Mouse (Mus musculus): ENCODE measurements around the gene Cyp2c55. TPM values are rescaled to one million over a fixed set of nuclear protein-coding genes. Genes with fewer than 3 reads are reported as not detected.

Gene Cyp2c55
- under 1 TPM; 0.16 to 0.40 TPM for total RNA-seq (2021)
- long read RNA-seq, experiment 1 = 0 reads
- long read RNA-seq, experiment 2 = 0 reads

- intact Hi-C loops (cut with DNase I) = no loop called here
- no peak within 1 kb of the TSS for H3K4me3 ChIP-seq
- no peak within 1 kb of the TSS for H3K27ac ChIP-seq
- no peak for DNase-seq (ENCODE audit: extremely low spot score in 1 of 2, low spot score in 2 of 2)
- TF ChIP-seq CTCF (IDR thresholded peaks at IDR 0.05) = no peak
These were observed at the start of gene Cyp2c55 for GRCm38 (mm10) chr19:39006715-39007114. Gene Cyp2c55 (plus strand): TSS chr19:39007019.

- Histone ChIP-seq H3K4me3 (no peak overlapping the region), H3K27ac (no peak overlapping the region)
- intact Hi-C loops (cut with DNase I) = no loop called here
- TF ChIP-seq CTCF (IDR thresholded peaks at IDR 0.05) = no peak
- DNase-seq (ENCODE audit: extremely low spot score in 1 of 2, low spot score in 2 of 2) = no peak
These were observed 36.1 kb upstream of the Cyp2c55 start for GRCm38 (mm10) chr19:38970741-38971140.

- DNase-seq (ENCODE audit: extremely low spot score in 1 of 2, low spot score in 2 of 2) = no peak
- Histone ChIP-seq H3K4me3 (no peak overlapping the region), H3K27ac (no peak overlapping the region)
- intact Hi-C loops (cut with DNase I) = no loop called here
- TF ChIP-seq CTCF (IDR thresholded peaks at IDR 0.05) = no peak
These were observed 34.2 kb upstream of the Cyp2c55 start for GRCm38 (mm10) chr19:38972581-38972980.

DNA sequence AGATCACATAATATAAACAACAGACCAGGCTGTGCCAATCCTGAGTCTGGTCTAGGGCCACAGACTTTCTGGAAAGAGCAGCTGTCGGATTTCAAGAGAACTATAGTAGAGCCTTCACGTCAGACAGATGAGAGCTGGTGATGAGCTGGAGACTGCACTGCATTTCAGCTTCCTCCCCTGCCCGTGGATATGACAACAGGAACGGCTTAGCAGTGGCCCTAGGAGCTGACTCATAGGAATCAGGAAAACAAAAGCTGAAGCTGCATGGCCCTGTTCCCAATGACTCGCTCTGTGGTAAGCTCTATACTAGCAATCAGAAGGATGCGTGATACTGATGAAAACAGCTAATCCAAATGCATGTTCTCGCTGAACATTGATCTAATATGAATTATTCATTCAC is 33.2 kb upstream of the Cyp2c55 start:
- intact Hi-C loops (cut with DNase I) = no loop called here
- no peak for TF ChIP-seq CTCF (IDR thresholded peaks at IDR 0.05)
- DNase-seq (ENCODE audit: extremely low spot score in 1 of 2, low spot score in 2 of 2) = no peak

GRCm38 (mm10) chr19:38976269-38976668 is 30.6 kb upstream of the Cyp2c55 start:
- intact Hi-C loops (cut with DNase I) = no loop called here
- Histone ChIP-seq H3K4me3 (no peak overlapping the region), H3K27ac (no peak overlapping the region)
- no peak for DNase-seq (ENCODE audit: extremely low spot score in 1 of 2, low spot score in 2 of 2)
- TF ChIP-seq CTCF (IDR thresholded peaks at IDR 0.05) = no peak

More for the DNA sequence above, 33.2 kb upstream of the Cyp2c55 start:
- Histone ChIP-seq H3K27ac (no peak overlapping the region), H3K4me3 (no peak overlapping the region)

DNA sequence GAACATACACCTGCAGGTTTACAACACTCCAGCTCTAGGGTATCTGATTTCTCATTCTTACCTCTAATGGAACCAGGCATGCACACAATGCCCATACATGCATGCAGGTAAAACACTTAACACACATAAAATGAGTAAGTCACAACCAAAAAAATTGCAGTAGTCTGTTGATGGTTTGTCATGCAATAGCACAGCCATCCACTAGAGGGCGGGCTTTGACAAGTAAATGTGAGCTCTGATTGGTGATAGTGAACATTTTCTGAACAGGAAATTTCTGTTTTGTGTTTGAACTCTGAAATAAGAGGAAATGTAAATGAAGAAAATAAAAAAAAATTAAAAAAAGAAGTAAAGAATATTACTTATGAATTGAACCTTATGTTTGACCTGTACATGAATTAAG is 24.9 kb upstream of the Cyp2c55 start:
- DNase-seq (ENCODE audit: extremely low spot score in 1 of 2, low spot score in 2 of 2) = peak; percentile 61 to 76
- no peak overlapping the region for H3K4me3 ChIP-seq
- peak; percentile 90 for TF ChIP-seq CTCF (IDR thresholded peaks at IDR 0.05)
- intact Hi-C loops (cut with DNase I) = loop anchor here (1.0 to 10.0 kb wide), 4 partner anchors 953 to 1563 kb away; no protein-coding TSS in a partner anchor
- H3K27ac ChIP-seq = no peak overlapping the region

DNA sequence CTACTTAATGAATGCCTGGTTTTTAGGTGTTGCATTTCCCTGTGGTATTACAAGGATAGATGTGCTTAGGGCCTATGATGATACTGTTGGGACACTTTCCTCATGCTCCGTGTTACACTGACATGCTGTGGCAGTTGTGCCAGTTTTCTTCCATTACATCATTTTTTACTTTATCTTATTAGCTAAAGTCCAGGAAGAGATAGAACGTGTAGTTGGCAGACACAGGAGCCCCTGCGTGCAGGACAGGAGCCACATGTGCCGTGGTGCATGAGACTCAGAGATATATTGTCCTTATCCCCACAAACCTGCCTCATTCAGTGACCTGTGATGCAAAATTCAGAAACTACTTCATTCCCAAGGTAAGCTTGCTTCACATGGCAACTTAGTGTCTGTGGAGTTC is 8.6 kb upstream of the Cyp2c55 start:
- DNase-seq (ENCODE audit: extremely low spot score in 1 of 2, low spot score in 2 of 2) = no peak
- Histone ChIP-seq H3K27ac (no peak overlapping the region), H3K4me3 (no peak overlapping the region)
- TF ChIP-seq CTCF (IDR thresholded peaks at IDR 0.05) = no peak
- intact Hi-C loops (cut with DNase I) = no loop called here

DNA sequence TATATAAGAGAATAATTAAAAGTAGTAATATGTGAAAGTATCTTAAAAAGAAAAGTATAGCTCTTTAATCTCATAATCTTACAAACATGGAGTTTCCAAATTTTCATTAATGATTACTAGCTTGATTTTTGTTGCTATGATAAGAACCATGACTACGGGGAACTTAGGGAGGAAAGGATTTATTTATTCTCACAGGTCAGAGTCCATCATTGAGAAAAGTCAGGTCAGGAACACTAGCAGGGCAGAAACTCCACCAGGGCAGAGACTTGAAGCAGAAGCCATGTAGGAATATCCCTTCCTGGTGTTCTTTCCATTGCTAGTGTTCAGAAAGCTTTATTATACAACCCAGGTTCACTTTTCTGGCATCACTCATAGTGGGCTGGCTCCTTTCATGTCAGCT is 8.1 kb upstream of the Cyp2c55 start:
- TF ChIP-seq CTCF (IDR thresholded peaks at IDR 0.05) = no peak
- DNase-seq (ENCODE audit: extremely low spot score in 1 of 2, low spot score in 2 of 2) = no peak
- H3K27ac ChIP-seq = no peak overlapping the region
- intact Hi-C loops (cut with DNase I) = no loop called here
- no peak overlapping the region for H3K4me3 ChIP-seq

DNA sequence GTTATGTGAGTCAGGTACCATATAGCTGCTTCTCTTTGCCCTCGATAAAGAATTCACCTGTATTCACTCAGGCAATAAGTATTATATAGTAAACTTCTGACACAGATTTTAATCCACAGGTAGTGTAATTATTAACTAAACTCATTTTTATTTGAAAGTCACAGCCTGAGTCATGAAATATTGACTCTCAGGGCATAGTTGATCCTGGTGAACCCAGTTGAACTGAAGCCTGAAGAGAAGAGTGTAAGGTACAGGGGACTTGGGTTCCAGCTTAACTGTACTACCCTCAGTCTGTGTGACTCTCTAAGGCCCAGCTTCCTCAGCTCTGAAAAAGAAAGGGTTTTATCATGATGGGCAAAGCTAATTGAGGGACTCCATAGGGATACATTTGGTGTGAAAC is 1.7 kb upstream of the Cyp2c55 start:
- TF ChIP-seq CTCF (IDR thresholded peaks at IDR 0.05) = no peak
- Histone ChIP-seq H3K4me3 (no peak overlapping the region), H3K27ac (no peak overlapping the region)
- intact Hi-C loops (cut with DNase I) = no loop called here
- DNase-seq (ENCODE audit: extremely low spot score in 1 of 2, low spot score in 2 of 2) = no peak

DNA sequence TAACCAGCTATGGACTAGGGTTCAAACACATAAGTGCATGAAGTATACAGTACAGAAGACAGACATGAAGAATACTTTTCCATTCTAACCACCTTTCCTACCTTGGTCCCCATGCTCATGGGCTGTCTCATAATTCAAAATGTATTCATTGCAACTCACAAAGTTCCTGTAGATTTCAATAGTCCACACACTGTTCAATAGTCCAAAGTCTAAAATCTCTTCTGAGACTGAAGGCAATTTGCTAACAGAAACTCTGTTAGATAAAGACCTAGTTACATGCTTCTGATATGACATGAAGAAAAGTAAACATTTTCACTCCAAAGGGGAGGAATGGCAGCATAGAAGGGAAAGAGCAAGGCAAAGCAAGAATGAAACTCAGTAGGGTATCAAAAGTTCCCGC is 51.1 kb downstream of the Cyp2c55 start:
- no peak overlapping the region for H3K27ac ChIP-seq
- DNase-seq (ENCODE audit: extremely low spot score in 1 of 2, low spot score in 2 of 2) = no peak
- TF ChIP-seq CTCF (IDR thresholded peaks at IDR 0.05) = no peak
- intact Hi-C loops (cut with DNase I) = no loop called here
- H3K4me3 ChIP-seq = no peak overlapping the region

- Histone ChIP-seq H3K27ac (no peak within 1 kb of the TSS), H3K4me3 (no peak within 1 kb of the TSS)
- intact Hi-C loops (cut with DNase I) = no loop called here
- TF ChIP-seq CTCF (IDR thresholded peaks at IDR 0.05) = no peak
- no peak for DNase-seq (ENCODE audit: extremely low spot score in 1 of 2, low spot score in 2 of 2)
These were observed 53.9 kb downstream of the Cyp2c55 start, which contains the start of gene Cyp2c65 for GRCm38 (mm10) chr19:39060719-39061118. Gene Cyp2c65 (plus strand): TSS chr19:39061015.

Small RNA genes lying within 50 kb of the gene (microRNA-seq; reads per million reads assigned to microRNA genes)
- gene Gm23800 = 0 reads per million in 2 experiments

Other genes starting within 250 kb of the Cyp2c55 start
- 10 to 100 TPM; 13.4 to 14.6 TPM for gene Noc3l, start 187.8 kb upstream of the Cyp2c55 start, total RNA-seq (2021)
- gene Tbc1d12, start 170.4 kb upstream of the Cyp2c55 start, total RNA-seq (2021) = 10 to 100 TPM; 11.6 to 13.3 TPM
- 1 to 10 TPM; 4.7 to 5.3 TPM for gene Hells, start 76.1 kb upstream of the Cyp2c55 start, total RNA-seq (2021)
- under 1 TPM in 1 of 2 experiments, not detected in 1; 0.35 TPM for gene Cyp2c65, start 54.0 kb downstream of the Cyp2c55 start, total RNA-seq (2021)
- gene Cyp2c66, start 106.9 kb downstream of the Cyp2c55 start, total RNA-seq (2021) = not detected